Mouse (Mus musculus): ENCODE measurements at regions not wholly inside any gene's neighbourhood (a gene's known extent, or its start where the extent isn't known, plus 50 kb on each side); places are given as distances from the start of the nearest gene placed in this dataset.

GRCm38 (mm10) chr12:51242839-51243238, 105.0 kb upstream of the G2e3 start:
- Histone ChIP-seq H3K4me1 (ENCODE audit: control insufficient read depth in 1 of 2, insufficient read depth in 2 of 2, low read length in 2 of 2) (no peaks in the 10 kb centered on the region), H3K27me3 (ENCODE audit: control insufficient read depth in 1 of 2, insufficient read depth in 2 of 2, low read length in 2 of 2) (no peaks in the 10 kb centered on the region), H3K9me3 (replicated peaks; ENCODE audit: insufficient read depth, low read length) (no peaks in the 10 kb centered on the region), H3K4me3 (ENCODE audit: control insufficient read depth in 1 of 2, insufficient read depth in 1 of 2, low read depth in 2 of 2, low read length in 2 of 2) (no peak overlapping the region), H3K9ac (ENCODE audit: control insufficient read depth, low read depth, low read length, poor library complexity, severe bottlenecking) (no peak overlapping the region), H3K27ac (ENCODE audit: control insufficient read depth, low read depth, low read length) (no peak overlapping the region), H3K79me2 (ENCODE audit: control insufficient read depth, insufficient read depth, low read length, poor library complexity) (no peaks in the 10 kb centered on the region), H3K36me3 (ENCODE audit: control insufficient read depth in 1 of 2, insufficient read depth in 2 of 2, low read length in 2 of 2) (no peaks in the 10 kb centered on the region; a peak in 1 of 4 replicates)
- TF ChIP-seq MYC (IDR thresholded peaks at IDR 0.05; ENCODE audit: low read depth, low read length) (no peak), USF1 (IDR thresholded peaks at IDR 0.05; ENCODE audit: low read depth, low read length) (no peak), E2F4 (IDR thresholded peaks at IDR 0.05; ENCODE audit: borderline replicate concordance, low read depth, low read length) (no peak), ZNF384 (IDR thresholded peaks at IDR 0.05; ENCODE audit: low read depth, low read length) (no peak), CTCF (IDR thresholded peaks at IDR 0.05 in 2 of 3, conservative IDR thresholded peaks at IDR 0.05 in 1 of 3; ENCODE audit: control insufficient read depth in 1 of 3, insufficient read depth in 1 of 3, low read depth in 2 of 3, low read length in 3 of 3, poor library complexity in 1 of 3, severe bottlenecking in 1 of 3) (no peak), POLR2AphosphoS2 (IDR thresholded peaks at IDR 0.05; ENCODE audit: low read length) (no peak)
- no peak for DNase-seq (ENCODE audit: low read depth, low spot score)

GRCm38 (mm10) chr12:51241131-51241781, 106.6 kb upstream of the G2e3 start:
- no peak for DNase-seq (ENCODE audit: low read depth, low spot score)
- no peak for TF ChIP-seq ZC3H11A (IDR thresholded peaks at IDR 0.05; ENCODE audit: low read depth, low read length)
- TF ChIP-seq MAX (IDR thresholded peaks at IDR 0.05; ENCODE audit: low read length), result no peak

GRCm38 (mm10) chr12:51211691-51212090, 136.2 kb upstream of the G2e3 start:
- H3K79me2 ChIP-seq (ENCODE audit: control insufficient read depth, insufficient read depth, low read length, poor library complexity), result no peaks in the 10 kb centered on the region
- H3K27me3 ChIP-seq (ENCODE audit: control insufficient read depth in 1 of 2, insufficient read depth in 2 of 2, low read length in 2 of 2), result no peaks in the 10 kb centered on the region
- TF ChIP-seq ELF1 (IDR thresholded peaks at IDR 0.05; ENCODE audit: low read depth, low read length) (no peak), EP300 (IDR thresholded peaks at IDR 0.05; ENCODE audit: low read depth in 1 of 2, low read length in 2 of 2) (no peak), TCF12 (IDR thresholded peaks at IDR 0.05; ENCODE audit: low read depth, low read length) (no peak), KAT2A (conservative IDR thresholded peaks at IDR 0.05; ENCODE audit: low read depth, low read length) (no peak), POLR2A (IDR thresholded peaks at IDR 0.05; ENCODE audit: control insufficient read depth in 1 of 2, insufficient read depth in 1 of 2, low read depth in 1 of 2, low read length in 2 of 2, poor library complexity in 1 of 2) (no peak), MAX (IDR thresholded peaks at IDR 0.05; ENCODE audit: low read length) (no peak), ZKSCAN1 (IDR thresholded peaks at IDR 0.05; ENCODE audit: low read depth, low read length) (no peak), RCOR1 (IDR thresholded peaks at IDR 0.05; ENCODE audit: low read depth, low read length) (no peak), MAFK (IDR thresholded peaks at IDR 0.05; ENCODE audit: borderline replicate concordance, low read depth, low read length) (no peak), USF1 (IDR thresholded peaks at IDR 0.05; ENCODE audit: low read depth, low read length) (no peak), ETS1 (IDR thresholded peaks at IDR 0.05; ENCODE audit: low read depth, low read length) (no peak), CHD1 (IDR thresholded peaks at IDR 0.05; ENCODE audit: low read depth, low read length) (no peak), JUND (IDR thresholded peaks at IDR 0.05; ENCODE audit: low read depth, low read length) (no peak), TBP (IDR thresholded peaks at IDR 0.05; ENCODE audit: low read depth, low read length) (no peak), POLR2AphosphoS5 (IDR thresholded peaks at IDR 0.05; ENCODE audit: borderline replicate concordance, low read depth, low read length) (no peak), TAL1 (IDR thresholded peaks at IDR 0.05; ENCODE audit: low read length) (no peak), CHD2 (IDR thresholded peaks at IDR 0.05; ENCODE audit: low read length) (no peak), ZNF384 (IDR thresholded peaks at IDR 0.05; ENCODE audit: low read depth, low read length) (no peak)
- no peak for DNase-seq (ENCODE audit: low read depth, low spot score)
- H3K9me3 ChIP-seq (replicated peaks; ENCODE audit: insufficient read depth, low read length), result no peaks in the 10 kb centered on the region
- no peaks in the 10 kb centered on the region for H3K36me3 ChIP-seq (ENCODE audit: control insufficient read depth in 1 of 2, insufficient read depth in 2 of 2, low read length in 2 of 2)
- H3K4me1 ChIP-seq (ENCODE audit: control insufficient read depth in 1 of 2, insufficient read depth in 2 of 2, low read length in 2 of 2), result no peaks in the 10 kb centered on the region
- no peak overlapping the region for H3K4me3 ChIP-seq (ENCODE audit: control insufficient read depth in 1 of 2, insufficient read depth in 1 of 2, low read depth in 2 of 2, low read length in 2 of 2)
- H3K9ac ChIP-seq (ENCODE audit: control insufficient read depth, low read depth, low read length, poor library complexity, severe bottlenecking), result no peak overlapping the region
- no peak overlapping the region for H3K27ac ChIP-seq (ENCODE audit: control insufficient read depth, low read depth, low read length)

More at GRCm38 (mm10) chr12:51241131-51241781, 106.6 kb upstream of the G2e3 start:
- no peaks in the 10 kb centered on the region for H3K79me2 ChIP-seq (ENCODE audit: control insufficient read depth, insufficient read depth, low read length, poor library complexity)
- H3K4me1 ChIP-seq (ENCODE audit: control insufficient read depth in 1 of 2, insufficient read depth in 2 of 2, low read length in 2 of 2), result no peaks in the 10 kb centered on the region
- H3K9me3 ChIP-seq (replicated peaks; ENCODE audit: insufficient read depth, low read length), result no peaks in the 10 kb centered on the region
- no peaks in the 10 kb centered on the region for H3K27me3 ChIP-seq (ENCODE audit: control insufficient read depth in 1 of 2, insufficient read depth in 2 of 2, low read length in 2 of 2)
- H3K27ac ChIP-seq (ENCODE audit: control insufficient read depth, low read depth, low read length), result no peak overlapping the region
- no peak overlapping the region for H3K9ac ChIP-seq (ENCODE audit: control insufficient read depth, low read depth, low read length, poor library complexity, severe bottlenecking)
- no peaks in the 10 kb centered on the region; a peak in 1 of 4 replicates for H3K36me3 ChIP-seq (ENCODE audit: control insufficient read depth in 1 of 2, insufficient read depth in 2 of 2, low read length in 2 of 2)
- H3K4me3 ChIP-seq (ENCODE audit: control insufficient read depth in 1 of 2, insufficient read depth in 1 of 2, low read depth in 2 of 2, low read length in 2 of 2), result no peak overlapping the region

Data from MEL (cell line).